Mouse (Mus musculus) cerebellum, adult 2 months (tissue): ENCODE results near the gene Pmpca.

Experiments used
- CTCF ChIP-seq: fragments of 200-500 bp; IDR thresholded peaks from 2 replicates; pipeline ENCODE4 v1.5.1; 2011; ENCODE audit warnings: low read depth, mild to moderate bottlenecking, control low read depth, low read length, moderate library complexity, borderline replicate concordance; ENCODE audit not compliant: insufficient read depth
- POLR2A ChIP-seq: fragments of 200-500 bp; IDR thresholded peaks from 2 replicates; pipeline ENCODE4 v1.6.1; 2011; ENCODE audit warnings: low read length, control low read depth, borderline replicate concordance; ENCODE audit not compliant: insufficient read depth

GRCm38 (mm10) chr2:26341510-26341981, 47.6 kb upstream of the Pmpca start:
- no peak for TF ChIP-seq POLR2A
- TF ChIP-seq CTCF, result no peak
